Mouse (Mus musculus) embryo, embryonic 10 days (tissue): Measurements from ENCODE around the gene Ceacam5.

Experiments used
- DNase-seq: peaks from one replicate; pipeline ENCODE4 v3.0.0-alpha.2; 2015; ENCODE audit warnings: low spot score

The Ceacam5 gene

DNA sequence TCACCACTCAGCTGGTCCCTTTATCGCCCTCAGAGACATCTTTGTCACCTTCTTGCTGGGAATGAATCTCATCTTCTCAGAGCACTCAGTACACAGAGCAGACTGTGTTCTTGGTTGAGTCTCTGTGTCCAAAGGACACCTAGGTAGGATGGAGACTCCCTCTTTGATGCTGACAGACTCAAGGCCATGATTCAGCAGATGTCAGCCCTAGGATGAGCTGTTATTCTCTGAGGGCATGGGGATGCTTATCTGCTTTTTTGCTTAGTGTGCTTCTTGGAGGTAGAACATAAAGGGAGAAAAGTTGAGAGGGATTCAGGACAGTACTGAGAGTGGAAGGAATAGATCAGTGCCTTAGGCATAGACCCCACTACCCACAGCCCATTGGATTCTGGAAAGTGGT is at the start of gene Ceacam5:
Ceacam5 (plus strand) TSS at position 301 of the 400 bp plus-strand sequence.
- no peak for DNase-seq
